Mouse (Mus musculus) thymus, postnatal 36 days (tissue): ENCODE results near the gene Sp100.

Experiments used
- DNase-seq, 2 experiments: peaks; one replicate each; pipeline ENCODE4 v3.0.0; 2022; ENCODE audit warnings: mixed read lengths in 2 of 2

Sp100 gene

DNA sequence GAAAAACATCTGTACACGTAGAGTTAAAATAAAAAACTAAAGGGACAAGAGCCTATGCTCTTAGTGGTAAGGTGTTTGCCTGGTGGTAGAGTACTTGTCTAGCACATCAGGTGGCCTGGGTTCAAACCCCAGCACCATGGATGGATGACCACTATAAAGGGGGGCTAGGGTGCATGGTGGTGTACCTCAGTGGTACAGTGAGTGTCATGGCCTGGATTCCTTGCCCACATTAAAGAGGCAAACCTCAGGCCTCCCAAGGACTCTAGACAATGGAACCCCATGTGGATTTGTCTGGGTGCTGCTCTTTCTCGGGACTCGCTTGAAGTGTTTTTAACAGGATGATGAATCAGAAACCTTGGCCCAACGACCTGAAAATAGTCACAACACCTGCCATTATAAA is 52.7 kb downstream of the Sp100 start:
- DNase-seq = no peak

DNA sequence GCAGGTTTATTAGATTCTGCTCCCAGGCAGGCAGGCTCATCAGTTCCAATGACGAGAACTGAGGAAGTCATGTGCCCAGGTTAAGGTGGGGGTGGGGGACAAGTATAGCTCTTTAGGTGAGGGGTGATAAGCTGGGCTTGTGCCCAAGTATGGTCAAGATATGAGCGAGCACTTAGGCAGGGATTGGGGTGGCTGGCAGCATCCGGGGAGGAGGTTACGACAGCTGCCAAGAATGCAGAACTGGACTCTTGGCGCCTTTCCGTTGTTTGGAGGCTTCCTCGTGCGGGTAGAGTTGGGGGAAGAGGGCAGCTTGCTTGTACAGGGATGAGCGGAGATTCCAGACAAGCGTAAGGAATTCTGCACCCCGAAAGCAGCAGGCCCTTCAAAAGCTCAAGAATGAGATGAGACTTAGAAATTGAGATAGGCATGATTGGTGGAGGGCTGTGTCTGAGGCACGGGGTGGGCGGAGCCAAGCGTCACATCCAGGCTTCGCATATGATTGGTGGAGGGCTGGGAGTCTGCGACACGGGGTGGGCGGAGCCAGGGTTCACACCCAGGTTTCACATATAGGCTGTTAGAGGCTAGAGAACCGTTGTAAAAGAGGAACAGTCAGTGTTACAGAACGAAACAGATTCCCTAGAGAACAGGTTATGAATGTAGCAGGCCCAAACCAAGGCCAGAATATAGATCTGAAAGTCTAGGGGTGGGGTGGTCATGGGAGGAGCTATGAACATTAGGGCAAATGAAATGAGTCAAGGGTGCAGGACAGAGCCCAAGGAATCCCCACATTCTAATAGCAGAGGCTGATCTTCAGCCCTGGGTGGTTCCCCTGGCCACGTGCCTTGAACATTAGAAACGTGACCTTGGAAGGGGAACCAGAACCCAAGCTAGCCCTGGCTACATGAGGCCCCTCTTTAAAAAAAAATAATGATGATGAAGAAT is 53.7 kb downstream of the Sp100 start:
- peak; percentile 90 to 93 for DNase-seq

DNA sequence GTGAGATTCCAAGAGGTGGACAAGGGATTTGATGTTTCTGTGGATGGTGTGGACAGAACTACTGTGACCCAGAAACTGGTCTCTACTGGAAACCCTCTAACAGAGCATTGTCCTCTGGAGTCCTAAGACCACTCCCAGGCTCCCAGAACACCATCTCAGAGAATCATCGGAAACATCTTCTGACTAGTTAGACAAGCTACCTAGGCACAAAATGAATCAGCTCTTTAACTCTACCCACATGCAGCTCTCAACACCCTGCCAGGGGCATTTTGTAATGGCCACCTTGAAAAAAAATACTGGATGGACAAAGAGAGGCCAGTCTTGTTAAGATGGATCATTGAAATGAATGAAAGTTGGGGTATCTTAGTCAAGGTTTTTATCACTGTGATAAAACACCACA is 55.8 kb downstream of the Sp100 start:
- no peak for DNase-seq

DNA sequence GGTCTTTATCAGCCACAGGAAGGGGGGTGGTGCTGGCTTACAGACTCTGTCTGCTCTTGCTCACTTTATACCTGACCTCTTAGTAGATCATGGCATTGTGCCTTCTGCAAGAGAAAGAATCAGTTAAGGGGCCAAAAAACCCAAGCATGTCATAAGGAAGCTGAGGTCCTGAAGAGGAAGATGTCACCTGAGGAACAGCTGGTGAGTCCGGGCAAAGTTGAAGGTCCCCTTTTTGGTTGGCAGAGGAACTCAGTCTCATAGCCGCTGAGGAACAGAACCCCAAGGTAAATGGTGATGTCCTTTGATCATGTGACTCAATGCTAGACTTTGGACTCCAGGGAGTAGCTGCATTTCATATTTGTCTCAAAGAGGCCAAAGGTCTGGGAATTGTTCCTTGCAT is 57.0 kb downstream of the Sp100 start:
- no peak for DNase-seq

DNA sequence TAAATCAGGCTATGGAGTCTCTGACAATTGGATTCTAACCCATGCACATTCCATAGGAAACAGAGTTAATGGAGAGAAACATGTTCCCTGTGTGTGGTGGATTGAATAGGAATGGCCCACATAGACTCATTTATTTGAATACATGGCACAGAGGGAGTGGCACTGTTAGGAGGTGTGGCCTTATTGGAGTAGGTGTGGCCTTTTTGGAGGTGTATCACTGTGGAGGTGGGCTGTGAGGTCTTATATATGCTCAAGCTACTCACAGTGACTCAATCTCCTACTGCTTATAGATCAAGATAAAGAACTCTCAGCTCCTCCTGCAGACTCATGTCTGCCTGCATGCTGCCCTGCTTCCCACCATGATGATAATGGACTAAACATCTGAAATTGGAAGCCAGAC is 64.7 kb downstream of the Sp100 start:
- DNase-seq = no peak

DNA sequence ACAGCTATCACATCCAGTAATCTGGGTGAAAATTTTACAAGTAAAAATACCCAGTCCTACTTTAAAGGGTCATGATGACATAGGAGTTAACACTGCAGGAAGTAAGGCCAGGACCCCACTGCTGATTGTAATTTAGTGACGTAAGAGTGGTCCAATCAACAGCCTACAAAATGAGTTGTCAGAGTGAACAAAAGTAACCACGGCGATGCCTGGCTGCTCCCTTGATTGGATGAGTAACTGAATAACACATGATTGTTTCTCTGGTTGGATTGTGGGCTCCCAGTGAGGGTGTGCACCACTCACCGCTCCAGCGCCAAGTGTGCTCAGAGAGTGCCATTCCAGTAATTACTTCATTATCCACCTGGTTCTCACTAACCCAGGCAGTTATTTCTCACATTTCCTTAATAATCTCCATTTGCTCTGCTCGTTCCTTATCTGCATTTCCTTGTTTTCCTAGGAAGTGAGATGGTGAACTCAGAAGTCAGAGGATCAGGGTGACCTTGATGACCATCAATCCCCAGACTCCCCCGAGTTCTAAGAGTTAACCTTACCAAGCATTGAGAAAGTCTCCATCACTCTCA is 66.7 kb downstream of the Sp100 start:
- no peak for DNase-seq

DNA sequence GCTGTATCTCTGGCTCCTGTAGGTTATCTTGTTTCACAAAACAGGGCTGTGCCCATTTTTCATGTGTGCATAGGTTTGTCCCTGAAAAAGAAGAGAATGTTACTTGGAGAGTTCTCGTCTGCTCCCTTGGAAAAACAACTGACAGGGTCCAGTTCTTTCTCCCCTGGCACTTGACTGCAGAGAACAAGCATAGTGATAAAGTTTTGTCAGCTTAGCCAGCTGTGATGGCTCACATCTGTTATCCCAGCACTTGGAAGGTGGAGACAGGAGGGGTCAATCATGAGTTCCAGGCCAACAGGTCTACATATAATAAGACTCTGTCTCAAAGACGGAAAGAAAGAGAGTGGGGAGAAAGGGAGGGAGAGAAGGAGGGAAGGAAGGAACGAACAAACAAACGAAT is 69.3 kb downstream of the Sp100 start:
- no peak for DNase-seq

DNA sequence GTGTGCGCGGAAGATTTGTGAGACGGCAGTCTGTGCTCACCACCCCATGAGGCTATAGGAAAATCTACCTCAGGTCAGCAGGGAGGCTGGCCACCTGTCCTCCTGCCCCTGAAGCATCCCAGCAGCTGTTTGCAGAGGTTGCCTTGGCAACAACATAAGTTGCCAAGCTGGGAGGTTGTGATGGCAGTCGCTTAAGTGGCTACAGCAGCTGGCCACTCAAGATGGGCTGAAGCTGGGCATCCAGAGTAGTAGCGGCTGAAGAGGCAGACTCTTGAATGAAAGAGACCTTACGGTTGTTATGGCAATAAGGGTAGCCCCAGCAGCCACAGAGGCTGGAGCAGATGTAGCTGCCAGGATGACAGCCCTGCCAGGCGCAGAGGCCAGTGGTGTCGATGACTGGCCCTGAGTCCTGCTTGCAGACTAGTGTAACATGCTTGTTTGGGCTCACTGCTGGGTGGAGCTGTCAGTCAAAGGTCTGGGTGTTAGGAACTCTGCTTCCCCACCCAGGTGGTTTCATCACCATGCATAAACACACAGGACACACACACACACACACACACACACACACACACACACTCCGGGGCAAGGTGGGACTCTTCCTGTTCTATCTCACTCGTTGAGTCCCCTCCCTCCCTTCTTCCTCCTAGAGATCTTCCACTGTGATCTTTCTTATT is 70.6 kb downstream of the Sp100 start:
- DNase-seq = peak; percentile 42 to 63

DNA sequence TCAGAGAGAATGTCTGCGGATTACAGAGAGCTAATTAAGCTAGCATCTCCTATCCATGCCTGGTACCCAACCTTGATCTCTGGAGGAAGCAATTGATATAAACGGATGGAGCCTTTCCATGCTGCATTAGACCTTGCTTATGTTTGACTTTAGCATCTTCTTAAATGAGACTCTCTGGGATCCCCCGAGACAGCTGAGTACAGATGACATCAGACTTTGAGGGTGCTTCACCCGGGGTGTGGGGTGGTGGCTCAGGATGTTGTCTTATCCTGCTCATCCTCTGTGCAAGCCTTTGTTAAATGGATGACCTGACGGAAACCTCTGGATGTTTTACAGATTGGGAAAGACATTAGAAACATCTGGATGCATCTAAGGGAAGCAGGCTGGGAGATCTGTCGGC is 80.7 kb downstream of the Sp100 start:
- DNase-seq = no peak

DNA sequence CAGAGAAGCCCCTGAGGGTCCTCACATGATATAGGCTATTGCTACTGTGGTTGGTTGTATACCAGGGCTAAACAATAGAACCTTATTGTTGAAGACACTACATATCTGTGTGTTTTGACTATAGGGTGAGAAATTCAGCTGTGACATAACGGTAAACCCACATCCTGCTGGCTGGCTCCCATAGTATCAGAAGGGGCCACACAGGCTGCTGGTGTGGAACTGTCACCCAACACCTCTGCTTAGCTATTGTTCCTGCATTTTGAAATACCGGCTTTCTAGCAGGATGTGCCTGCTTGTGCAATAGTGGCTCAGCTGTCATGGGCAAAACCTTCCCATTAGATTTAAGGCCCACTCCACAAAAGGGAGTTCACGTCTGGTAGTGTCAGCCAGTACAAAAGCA is 82.8 kb downstream of the Sp100 start:
- DNase-seq = peak; percentile 54 to 73

DNA sequence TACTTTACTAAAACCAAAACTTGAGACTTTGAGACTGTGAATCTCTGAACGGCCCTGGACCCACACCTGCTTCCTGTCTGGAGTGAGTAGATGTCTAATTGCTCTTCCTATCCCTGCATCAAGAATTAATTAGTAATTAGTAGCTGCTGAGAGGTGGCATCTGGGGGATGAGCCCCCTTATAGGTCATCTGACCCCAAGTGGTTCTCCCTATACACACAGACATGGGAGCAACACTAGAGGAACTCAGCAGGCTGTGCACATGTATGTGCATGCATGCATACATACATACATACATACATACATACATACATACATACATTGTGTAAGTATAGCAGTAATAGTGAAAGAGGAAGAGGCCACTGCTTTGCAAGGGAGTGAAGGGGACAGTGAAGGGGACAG is 84.7 kb downstream of the Sp100 start:
- no peak for DNase-seq

DNA sequence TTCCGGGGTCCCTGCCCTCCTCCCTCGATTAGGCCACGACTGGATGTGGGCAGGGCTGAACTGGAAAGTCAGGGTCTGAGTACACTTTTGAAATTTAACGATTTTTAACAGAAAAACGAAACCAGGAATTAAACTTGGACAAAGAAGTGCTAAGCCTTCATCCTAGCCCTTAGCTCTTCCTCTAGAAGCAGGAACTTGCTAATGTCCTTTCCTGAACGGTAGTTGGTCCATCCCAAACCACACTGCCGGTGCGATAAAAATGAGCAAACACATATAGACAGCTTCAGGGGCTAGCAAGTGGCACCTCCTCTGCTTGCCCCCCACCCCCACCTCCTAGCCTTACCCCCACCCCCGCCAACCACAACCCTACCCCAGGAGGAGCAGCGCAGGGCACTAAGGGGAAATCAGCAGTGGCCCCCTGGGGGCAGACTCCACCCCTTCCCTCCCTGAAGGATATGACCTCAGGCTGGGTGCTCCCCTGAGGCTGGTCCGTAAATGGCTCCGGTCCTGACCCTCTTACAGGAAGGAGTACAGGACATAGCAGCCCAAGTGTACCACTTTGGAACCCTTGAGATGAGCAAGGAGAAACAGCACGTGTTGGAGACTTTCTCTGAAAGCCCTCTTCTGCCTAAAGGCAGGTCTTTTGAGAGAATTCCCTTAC is 85.8 kb downstream of the Sp100 start:
- DNase-seq = peak; percentile 75 to 85

DNA sequence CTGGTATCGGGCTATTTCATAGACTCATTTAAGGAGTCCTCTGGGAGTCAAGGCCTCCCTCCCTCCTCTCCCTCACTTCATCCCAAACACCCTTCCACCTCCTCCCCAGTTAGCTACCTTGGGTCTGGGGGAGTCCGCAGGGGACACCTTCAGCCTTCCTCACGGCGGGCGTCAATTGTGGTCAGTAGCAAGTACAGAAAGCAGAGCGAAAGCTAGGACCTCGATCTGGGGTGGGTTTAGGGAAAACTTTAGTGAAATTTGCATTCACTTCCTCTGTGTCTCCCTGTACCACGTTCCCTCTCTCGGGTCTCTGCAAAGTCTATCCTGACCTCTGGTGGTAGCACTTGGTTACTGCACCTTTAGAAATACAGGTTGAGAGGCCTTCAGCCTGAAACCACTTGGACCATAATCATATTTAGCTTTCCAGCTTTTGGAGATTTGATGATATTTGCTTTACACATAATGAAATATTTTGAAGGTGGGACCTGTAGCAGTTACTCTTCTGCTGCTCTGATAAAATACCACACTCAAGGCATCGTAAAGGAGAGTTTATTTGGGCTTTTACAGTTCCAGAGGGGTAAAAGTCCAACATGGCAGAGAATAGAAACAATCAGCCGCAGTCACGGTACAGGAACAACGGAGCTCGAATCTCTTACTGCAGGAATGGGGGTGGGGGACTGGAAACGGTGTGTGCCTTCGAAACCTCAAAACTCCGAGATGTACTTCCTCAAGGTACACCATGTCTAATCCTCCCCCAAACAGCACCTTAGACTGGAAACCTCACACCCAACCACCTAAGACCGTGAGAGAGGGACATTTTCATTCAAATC is 86.8 kb downstream of the Sp100 start:
- peak; percentile 63 to 72 for DNase-seq

DNA sequence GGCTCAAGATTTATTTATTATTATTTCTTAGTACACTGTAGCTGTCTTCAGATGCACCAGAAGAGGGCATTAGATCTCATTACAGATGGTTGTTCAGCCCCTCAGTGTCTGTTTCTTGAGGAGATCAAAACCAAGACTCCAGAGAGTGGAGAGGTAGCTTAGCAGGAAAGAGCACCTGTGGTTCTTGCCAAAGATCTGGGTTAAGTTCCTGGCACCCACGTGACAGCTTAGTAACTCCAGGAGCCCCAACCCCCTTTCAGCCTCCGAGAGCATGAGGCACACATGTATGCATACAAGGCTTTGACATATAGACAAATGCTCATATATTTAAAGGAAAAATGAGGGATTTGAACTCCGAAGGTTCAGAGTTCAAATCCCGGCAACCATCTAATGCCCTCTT is 89.2 kb downstream of the Sp100 start:
- DNase-seq = peak; percentile 45 to 74

DNA sequence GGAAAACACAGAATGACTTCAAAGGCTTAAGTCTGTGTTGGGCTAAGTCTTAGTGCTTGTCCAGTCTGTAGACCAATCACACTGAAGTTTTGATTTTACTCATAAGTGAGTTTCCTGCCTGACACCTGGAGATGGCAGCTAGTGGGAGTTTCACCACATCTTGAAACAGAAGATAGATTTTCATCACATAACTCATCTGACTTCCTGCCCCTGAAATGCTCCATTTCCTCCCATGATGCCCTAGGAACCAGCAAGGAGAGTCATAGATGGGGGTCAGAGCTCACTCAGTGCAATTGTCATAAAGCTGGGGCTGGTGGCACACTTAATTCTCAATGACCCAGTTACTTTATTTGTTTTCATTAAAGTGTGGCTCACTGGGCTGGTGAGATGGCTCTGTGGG is 90.0 kb downstream of the Sp100 start:
- peak; percentile 43 to 52 for DNase-seq

DNA sequence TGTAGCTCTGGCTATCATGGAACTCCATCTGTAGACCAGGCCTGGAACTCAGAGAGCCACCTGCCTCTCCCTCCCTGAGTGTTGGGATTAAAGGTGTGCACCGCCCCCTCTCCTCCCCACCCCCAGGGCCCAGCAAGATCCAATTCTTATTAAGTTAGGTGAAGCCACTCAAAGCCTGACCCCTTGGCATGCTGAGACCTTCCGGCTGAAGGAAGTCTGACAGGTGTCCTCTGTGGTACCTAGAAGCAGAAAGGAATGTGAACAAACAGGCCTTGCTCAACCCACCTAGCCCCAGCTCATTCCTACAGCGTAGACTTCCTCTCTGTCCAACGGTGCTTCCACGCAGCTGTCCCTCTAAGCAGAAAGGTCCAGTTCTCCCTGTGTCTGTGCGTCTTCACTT is 91.1 kb downstream of the Sp100 start:
- DNase-seq = no peak

DNA sequence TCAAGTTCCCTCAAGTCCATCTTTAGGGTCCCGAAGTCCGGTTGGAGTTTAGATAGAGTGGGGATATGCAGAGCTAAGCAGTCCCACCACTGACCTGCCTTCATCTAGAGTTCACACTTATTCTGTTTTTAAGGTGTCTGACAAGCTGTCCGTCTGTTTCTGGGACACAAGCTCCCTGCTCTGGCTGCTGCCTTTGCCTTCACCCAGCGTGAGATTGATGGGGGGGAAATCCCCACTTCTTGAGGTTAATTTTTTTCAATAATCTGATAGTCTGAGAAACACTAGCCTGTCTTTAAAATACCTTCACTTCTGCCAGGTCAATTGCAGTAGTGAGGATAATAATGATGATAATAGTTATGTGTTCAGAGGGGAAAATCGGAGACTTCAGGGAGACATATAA is 92.5 kb downstream of the Sp100 start:
- DNase-seq = no peak

DNA sequence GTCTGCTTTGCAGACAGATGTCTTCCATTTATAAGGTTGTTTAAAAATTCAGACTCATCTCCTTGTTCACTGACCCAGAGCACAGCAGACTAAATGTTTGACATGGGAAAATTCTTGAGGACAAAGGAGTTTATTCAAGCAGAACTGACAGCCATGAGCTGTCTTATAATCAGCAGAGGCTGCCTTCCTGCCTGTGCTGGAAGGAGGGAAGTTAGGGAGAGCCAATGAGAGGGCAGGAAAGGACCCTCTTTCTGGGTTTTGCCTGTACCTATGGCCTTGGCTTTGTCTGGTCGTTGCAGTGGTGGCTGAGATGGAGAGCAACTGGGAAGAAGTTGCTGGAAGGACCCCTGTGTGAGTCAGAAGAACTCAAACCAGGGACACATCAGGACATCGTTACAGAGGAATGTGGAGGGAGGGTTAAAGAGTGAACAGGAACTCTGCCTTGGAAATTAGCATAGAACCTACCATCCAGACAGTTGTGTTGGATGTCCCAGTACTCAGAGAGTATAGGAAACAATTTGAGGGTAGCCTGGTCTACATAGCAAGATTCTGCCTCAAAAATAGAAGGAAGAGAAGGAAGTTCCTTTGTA is 93.2 kb downstream of the Sp100 start:
- no peak for DNase-seq

DNA sequence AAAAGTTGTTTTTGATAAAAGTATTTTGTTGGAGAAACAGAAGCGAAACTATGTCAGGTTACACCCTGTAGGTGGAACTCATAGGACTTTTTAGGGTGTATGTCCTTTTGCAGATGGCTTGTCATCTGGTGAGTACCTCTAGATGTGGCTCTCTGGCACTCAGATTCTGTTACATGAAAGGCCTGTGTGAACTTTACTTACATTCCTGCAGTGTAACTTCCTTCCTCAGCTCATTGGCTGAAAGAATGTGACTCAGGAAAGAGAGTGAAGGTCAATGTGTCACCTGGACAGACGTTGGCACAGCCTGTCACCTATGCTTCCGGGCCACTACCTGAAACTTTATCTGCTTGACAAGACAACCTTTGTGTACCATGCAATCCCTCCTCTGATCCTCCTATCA is 94.8 kb downstream of the Sp100 start:
- no peak for DNase-seq

DNA sequence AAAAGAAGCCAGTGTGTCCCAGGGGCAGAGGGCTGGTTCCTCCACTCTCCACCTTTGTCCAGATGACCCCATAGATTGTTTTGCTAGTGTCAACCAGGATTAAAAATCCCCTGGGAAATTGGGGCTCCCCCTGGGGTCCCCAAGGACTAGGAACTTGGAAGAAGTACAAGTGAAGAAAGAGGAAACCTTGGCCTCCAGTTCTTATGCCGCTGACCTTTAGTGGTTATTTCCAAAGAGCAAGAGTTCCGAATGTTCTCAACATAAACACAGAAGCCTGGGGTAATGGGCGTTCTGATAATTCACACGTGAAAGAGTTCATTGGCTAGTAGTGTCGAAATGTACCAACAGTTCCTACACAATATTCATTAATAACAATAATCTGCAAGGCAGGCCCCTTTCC is 96.7 kb downstream of the Sp100 start:
- DNase-seq = no peak

DNA sequence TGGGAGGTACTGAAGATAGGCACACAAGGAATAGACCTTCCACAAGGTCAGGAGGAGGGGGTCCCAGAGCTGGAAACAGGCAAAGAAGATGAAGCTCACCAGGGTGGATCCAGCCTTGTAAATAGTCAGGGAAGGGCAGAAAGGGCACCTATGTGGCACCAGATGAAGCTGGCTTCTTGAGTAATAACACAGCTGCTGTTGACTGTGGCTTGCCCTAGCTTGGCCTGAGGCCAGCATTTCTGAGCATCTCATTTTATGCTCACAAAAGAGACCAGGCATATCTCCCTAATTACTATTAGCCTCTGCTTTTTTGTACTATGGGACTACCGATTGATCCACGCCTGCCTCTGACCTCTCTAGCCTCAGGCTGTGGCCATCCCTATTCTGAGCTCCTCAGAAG is 100.0 kb downstream of the Sp100 start:
- no peak for DNase-seq

DNA sequence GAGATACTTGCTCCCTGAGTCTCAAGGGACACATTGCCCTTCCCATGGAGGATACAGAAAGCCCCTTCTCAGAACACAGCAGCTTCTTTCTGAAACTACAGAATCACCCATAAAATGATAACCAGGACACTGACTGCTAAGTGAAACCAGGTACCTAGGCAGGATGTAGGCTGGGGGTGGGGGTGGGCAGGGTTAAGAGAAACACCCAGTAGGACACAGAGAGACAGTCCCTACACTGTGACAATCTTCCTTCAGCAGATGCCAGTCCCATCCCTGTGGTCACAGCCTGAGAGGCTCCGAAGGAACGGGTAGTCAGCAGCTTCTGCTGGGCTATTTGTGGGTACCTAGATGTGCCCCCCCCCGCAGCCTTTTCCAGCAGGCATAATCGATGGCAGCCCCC is 100.9 kb downstream of the Sp100 start:
- DNase-seq = no peak
